Mouse (Mus musculus) hematopoietic stem cell, adult 5-6 weeks (primary cell): Measurements from ENCODE around the gene Nfx1. TPM values are rescaled to one million over a fixed set of nuclear protein-coding genes. Genes with fewer than 3 reads are reported as not detected.

Experiments
- ATAC-seq, 2 experiments: fragments of 125-278 bp in 1 of 2; replicated peaks in 1 of 2; 2 replicates each; pipeline ENCODE4 v1.8.0; 2016 to 2017; ENCODE audit warnings: inconsistent platforms in 2 of 2, mild to moderate bottlenecking in 2 of 2, moderate number of reproducible peaks in 2 of 2, low read depth in 1 of 2, moderate TSS enrichment in 1 of 2; ENCODE audit not compliant: low FRiP score in 2 of 2, poor library complexity in 2 of 2, severe bottlenecking in 2 of 2, insufficient read depth in 1 of 2, low TSS enrichment in 1 of 2
- total RNA-seq: library from RNA; stranded (forward); fragments of 172-1452, 232-1000 nt; gene quantifications from 2 replicates; pipeline ENCODE4 v1.2.3, GENCODE M21; 2017

Gene Nfx1
- total RNA-seq, 1 experiment from 2014 or later = 72.2 TPM

- no peak for ATAC-seq
These were observed 92.6 kb downstream of the Nfx1 start for GRCm38 (mm10) chr4:41063351-41063750.

GRCm38 (mm10) chr4:41063894-41064673, 93.4 kb downstream of the Nfx1 start:
- peak; percentile 22 to 45; a peak in 1 of 4 replicates for ATAC-seq

- no peak for ATAC-seq
These were observed 94.5 kb downstream of the Nfx1 start for GRCm38 (mm10) chr4:41065196-41065595.

GRCm38 (mm10) chr4:41071500-41072429, 101.1 kb downstream of the Nfx1 start:
- ATAC-seq = no peak

GRCm38 (mm10) chr4:41073008-41073817, 102.5 kb downstream of the Nfx1 start:
- peak; percentile 89 to 94 for ATAC-seq

GRCm38 (mm10) chr4:41074461-41074860, 103.8 kb downstream of the Nfx1 start:
- ATAC-seq = no peak

Other genes with a start within 250 kb of the Nfx1 start
- gene Dnaja1, start 248.8 kb upstream of the Nfx1 start, total RNA-seq = 405 and 607 TPM in 2 replicates
- gene Smu1, start 213.0 kb upstream of the Nfx1 start, total RNA-seq = 140 and 144 TPM in 2 replicates
- gene B4galt1, start 116.9 kb upstream of the Nfx1 start, total RNA-seq = 28.5 and 36.1 TPM in 2 replicates
- gene Spink4, start 50.9 kb upstream of the Nfx1 start, total RNA-seq = not detected in 2 replicates
- gene Bag1, start 22.6 kb upstream of the Nfx1 start, total RNA-seq = 272 and 383 TPM in 2 replicates
- gene Chmp5, start 22.5 kb upstream of the Nfx1 start, total RNA-seq = 92.7 and 116 TPM in 2 replicates
- gene Aqp7, start 77.2 kb downstream of the Nfx1 start, total RNA-seq = not detected in 2 replicates
- gene Aqp3, start 127.3 kb downstream of the Nfx1 start, total RNA-seq = not detected in 2 replicates
- gene Nol6, start 153.5 kb downstream of the Nfx1 start, total RNA-seq = 19.9 and 25.8 TPM in 2 replicates
- 37.9 and 52.8 TPM in 2 replicates for gene Ube2r2, start 164.8 kb downstream of the Nfx1 start, total RNA-seq